Mouse (Mus musculus) limb, embryonic 10.5 days (tissue): ENCODE measurements around the gene Best1. TPM values are rescaled to one million over a fixed set of nuclear protein-coding genes. Genes with fewer than 3 reads are reported as not detected.

Source experiments
- DNase-seq: peaks from one replicate; pipeline ENCODE4 v3.0.0-alpha.2; 2017; ENCODE audit warnings: low spot score
- H3K27ac ChIP-seq: fragments of 300-500 bp; sonication (generic); 2 replicates; pipeline ENCODE4 v1.5.1; 2016; ENCODE audit warnings: mild to moderate bottlenecking
- H3K27me3 ChIP-seq: fragments of 300-500 bp; sonication (generic); 2 replicates; pipeline ENCODE4 v1.6.1; 2016; ENCODE audit warnings: low read depth, mild to moderate bottlenecking; ENCODE audit not compliant: poor library complexity, severe bottlenecking
- H3K36me3 ChIP-seq: fragments of 300-500 bp; sonication (generic); 2 replicates; pipeline ENCODE4 v1.6.1; 2016; ENCODE audit warnings: mild to moderate bottlenecking, moderate library complexity
- H3K4me1 ChIP-seq: fragments of 300-500 bp; sonication (generic); 2 replicates; pipeline ENCODE4 v1.6.1; 2016
- H3K4me3 ChIP-seq: fragments of 300-500 bp; sonication (generic); 2 replicates; pipeline ENCODE4 v1.5.1; 2016; ENCODE audit warnings: mild to moderate bottlenecking, moderate library complexity
- H3K9me3 ChIP-seq: fragments of 300-500 bp; sonication (generic); replicated peaks from 2 replicates; pipeline ENCODE4 v1.6.1; 2016; ENCODE audit warnings: mild to moderate bottlenecking
- WGBS: fragments of 180-500 bp; shearing (Covaris S2); methylation state at CpG from one replicate; pipeline ENCODE4 v1.1.7; 2016; 5-methylcytosine and 5-hydroxymethylcytosine counted together
- polyA plus RNA-seq: library from polyadenylated mRNA; unstranded; fragments of >200 nt; fragmentation: Nextera tagmentation; extraction: Ambion mirVana; gene quantifications from 2 replicates; pipeline ENCODE4 v1.2.1, GENCODE M21; 2016

Best1 gene
- polyA plus RNA-seq, 1 experiment from 2014 or later = 2.3 TPM

DNA sequence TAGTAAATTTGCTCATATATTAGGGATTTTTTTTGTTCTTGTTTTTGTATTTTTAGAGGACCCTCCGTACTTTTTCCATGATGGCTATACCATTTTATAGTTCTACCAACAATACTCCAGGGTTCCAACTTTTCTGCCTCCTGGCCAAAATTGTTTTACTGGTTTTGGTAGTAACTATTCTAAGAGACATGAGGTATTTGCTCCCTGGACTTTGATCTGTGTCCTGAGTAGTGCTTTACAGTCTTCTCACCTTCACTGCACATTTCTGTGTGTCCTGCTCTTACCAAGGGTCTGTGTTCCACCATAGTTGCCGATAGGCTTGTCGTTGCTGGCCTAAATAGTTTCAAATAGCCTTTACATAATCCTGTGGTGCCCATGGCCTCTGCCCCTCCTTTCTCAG is 36.9 kb upstream of the Best1 start:
- no peak for DNase-seq
- Histone ChIP-seq H3K27ac (no peak overlapping the region), H3K4me1 (peaks cover 28% of the 10 kb centered on the region), H3K4me3 (no peak overlapping the region), H3K36me3 (peaks cover 13% of the 10 kb centered on the region; the same call in 1 of the 2 replicates), H3K27me3 (peaks cover 32% of the 10 kb centered on the region), H3K9me3 (no peaks in the 10 kb centered on the region)
- WGBS = 89% methylated on average over 3 of the region's 3 CpGs

DNA sequence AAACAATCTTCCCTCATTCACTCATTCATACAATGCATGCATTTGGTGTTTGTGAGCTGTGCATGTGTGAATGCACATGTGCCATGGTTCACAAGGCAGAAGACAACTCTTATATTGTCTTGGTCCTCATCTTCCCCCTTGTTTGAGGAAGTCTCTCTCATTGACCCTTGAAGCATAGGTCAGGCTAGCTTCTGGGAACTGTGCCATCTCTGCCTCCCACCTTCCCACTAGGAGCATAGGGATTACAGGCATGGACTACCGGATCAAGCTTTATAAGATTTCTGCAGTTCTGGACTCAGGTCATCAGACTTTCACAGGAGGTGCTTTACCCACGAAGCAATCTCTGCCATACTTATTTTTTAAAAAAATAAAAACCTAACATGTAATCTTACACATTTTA is 36.1 kb upstream of the Best1 start:
- Histone ChIP-seq H3K27ac (no peak overlapping the region), H3K4me3 (no peak overlapping the region), H3K4me1 (peaks cover 28% of the 10 kb centered on the region), H3K36me3 (peaks cover 19% of the 10 kb centered on the region), H3K27me3 (peaks cover 28% of the 10 kb centered on the region), H3K9me3 (no peaks in the 10 kb centered on the region)
- 75% methylated on average over 2 of the region's 2 CpGs for WGBS
- no peak for DNase-seq

DNA sequence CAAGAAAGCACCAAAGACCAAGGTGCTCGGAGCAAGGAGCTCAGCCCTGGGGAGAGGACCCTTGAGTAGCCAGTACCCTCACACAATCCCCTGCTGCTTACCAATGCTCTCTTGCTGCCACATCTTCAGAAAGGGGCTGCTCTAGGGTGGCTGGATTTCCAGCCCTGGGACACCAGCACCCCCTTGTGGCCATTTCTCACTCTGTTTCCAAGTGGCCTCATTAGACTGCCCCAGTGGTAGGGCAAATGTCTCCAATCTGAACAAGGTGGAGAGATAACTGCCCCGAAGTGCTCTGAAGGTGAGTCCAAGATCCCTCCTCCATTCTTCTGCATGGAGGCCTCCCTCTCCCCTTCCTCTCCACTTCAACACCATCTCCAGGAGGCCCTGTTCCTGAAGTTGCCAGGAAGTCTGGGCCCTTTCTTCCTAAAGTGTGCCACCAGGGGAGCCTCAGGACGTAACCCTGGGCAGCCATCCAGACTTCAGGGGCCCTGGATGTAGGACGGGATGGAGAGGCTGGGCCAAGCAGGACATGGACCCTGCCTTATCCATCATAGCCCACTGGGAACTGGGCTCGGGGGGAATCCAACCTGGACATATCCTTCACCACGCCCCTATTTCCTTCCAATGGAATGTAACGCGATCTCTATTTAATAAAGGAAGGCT is 33.5 kb upstream of the Best1 start:
- H3K36me3 ChIP-seq = peaks cover 34% of the 10 kb centered on the region
- H3K9me3 ChIP-seq = no peaks in the 10 kb centered on the region
- 61% methylated on average over 8 of the region's 8 CpGs for WGBS
- DNase-seq = peak; percentile 87
- no peak overlapping the region for H3K4me3 ChIP-seq
- peaks cover 9% of the 10 kb centered on the region for H3K27me3 ChIP-seq
- H3K27ac ChIP-seq = peak overlapping the region; percentile 4; the same call in 1 of the 2 replicates
- H3K4me1 ChIP-seq = peaks cover 11% of the 10 kb centered on the region; the same call in 1 of the 2 replicates

DNA sequence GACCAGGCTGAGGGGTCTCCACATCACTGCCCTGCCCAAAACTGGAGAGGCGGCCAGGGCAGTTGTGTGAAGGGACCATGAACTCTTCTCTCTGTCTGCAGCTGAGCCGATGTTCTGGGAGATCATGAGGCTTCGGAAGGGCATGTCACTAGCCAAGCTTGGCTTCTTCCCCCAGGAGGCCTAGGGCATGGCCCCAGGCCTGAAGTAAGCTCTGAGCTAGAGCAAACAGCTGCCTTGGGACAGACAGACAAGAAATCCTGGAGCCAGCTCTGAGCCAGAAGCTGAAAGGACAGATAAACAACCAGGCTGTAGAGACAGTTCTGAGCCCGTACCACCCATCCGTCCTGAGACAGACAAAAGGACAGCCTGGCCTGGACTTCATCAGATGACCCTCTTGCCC is 32.9 kb upstream of the Best1 start:
- Histone ChIP-seq H3K9me3 (no peaks in the 10 kb centered on the region), H3K4me3 (no peak overlapping the region), H3K4me1 (peaks cover 11% of the 10 kb centered on the region; the same call in 1 of the 2 replicates), H3K27ac (peak overlapping the region; percentile 22; the same call in 1 of the 2 replicates), H3K27me3 (peaks cover 4% of the 10 kb centered on the region; the same call in 1 of the 2 replicates), H3K36me3 (peaks cover 40% of the 10 kb centered on the region)
- DNase-seq = no peak
- WGBS = 93% methylated on average over 5 of the region's 5 CpGs

DNA sequence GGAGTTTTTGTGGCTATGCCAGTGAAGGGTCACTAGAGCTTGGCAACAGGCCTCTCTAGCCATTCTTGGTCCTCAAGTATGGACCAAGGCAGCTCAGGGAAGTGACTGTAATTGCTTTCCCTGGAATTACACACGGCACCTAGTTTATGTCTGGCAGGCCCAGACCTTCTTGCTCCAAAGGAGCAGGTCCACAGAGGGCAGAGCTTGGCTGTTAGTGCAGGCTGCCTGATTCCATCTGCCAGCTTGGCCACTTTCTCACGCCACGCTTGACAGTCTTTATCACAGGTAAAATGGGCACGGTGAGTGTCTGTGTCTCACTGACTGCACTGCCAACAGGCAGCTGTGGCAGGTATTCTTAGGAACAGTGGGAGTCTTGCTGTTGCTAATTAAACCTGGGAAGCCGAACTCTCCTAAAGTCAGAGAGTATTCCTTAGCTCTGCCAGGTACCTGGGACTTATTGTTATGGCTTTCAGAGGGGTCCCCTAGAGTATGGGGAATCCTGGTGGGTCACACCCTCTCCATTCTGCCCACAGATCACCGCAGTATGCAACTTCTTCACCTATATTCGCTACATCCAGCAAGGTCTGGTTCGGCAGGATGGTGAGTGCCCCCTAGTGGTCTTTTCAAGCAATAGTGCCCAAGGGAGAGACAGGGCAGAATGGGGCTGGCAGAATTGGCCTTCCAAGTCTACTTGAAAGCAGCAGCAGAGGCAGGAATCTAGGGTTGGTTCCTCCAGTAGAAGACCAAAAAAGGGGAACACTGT is 32.0 kb upstream of the Best1 start:
- peak; percentile 70 for DNase-seq
- no peaks in the 10 kb centered on the region for H3K9me3 ChIP-seq
- peaks cover 48% of the 10 kb centered on the region for H3K36me3 ChIP-seq
- H3K4me1 ChIP-seq = peaks cover 11% of the 10 kb centered on the region; the same call in 1 of the 2 replicates
- H3K27me3 ChIP-seq = no peaks in the 10 kb centered on the region
- no peak overlapping the region for H3K27ac ChIP-seq
- no peak overlapping the region for H3K4me3 ChIP-seq
- WGBS = 43% methylated on average over 8 of the region's 8 CpGs

DNA sequence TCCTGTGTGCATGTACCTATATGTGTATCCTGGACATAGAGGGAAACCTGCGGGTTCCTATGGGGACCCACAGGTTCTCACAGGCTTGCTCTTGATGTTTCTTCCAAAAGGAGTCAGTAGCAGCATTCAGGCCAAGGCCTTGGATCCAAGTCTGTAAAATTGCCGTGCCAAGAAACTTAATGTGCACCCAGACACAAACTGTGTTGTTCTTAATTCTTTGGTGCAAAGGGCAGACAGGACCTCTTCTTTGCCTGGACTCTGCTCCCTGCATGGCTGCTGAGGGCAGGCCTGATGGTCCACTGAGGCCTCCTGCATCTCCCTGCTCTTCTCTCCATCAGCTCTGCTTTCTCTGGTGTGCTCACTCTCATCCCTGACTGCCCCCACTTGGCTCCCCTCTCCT is 28.3 kb upstream of the Best1 start:
- WGBS = 95% methylated on average over 2 of the region's 2 CpGs
- Histone ChIP-seq H3K27me3 (no peaks in the 10 kb centered on the region), H3K4me1 (peaks cover 20% of the 10 kb centered on the region), H3K27ac (no peak overlapping the region), H3K9me3 (no peaks in the 10 kb centered on the region), H3K4me3 (no peak overlapping the region), H3K36me3 (peaks cover 66% of the 10 kb centered on the region)
- DNase-seq = no peak

DNA sequence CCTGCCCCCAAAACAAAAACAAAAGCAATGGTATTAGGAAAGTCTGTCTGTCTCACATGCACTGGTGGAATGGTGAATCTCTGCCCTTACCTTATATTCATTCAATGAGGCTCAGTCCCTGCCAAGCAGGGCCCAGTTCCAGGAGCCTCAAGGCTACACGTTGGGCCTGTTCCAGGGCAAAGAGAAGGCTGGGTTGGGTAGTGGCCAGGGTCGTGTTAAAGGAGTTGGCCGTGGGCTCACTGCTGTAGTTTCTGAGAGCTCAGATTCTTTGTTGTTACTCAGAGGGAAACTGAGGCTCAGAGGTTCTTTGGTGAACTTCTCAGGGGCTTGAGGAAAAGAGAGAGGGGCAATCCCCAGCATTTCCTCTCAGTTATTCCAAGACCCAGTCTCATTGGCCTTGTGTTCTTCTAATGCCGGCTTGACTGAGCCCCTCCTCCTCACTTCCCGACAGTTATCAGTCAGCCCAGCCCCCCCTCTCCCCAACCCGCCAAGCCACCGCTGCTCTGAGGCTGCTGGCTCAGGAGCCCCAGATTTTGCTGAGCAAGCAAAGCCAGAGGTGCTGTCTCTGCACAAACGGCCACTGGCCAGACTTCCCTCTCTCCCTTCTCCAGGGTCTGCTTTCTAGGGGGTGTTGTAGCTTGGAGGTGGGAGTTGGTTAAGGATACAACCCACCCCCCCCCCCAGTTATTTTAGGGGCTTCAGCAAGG is 23.9 kb upstream of the Best1 start:
- no peak for DNase-seq
- H3K9me3 ChIP-seq = no peaks in the 10 kb centered on the region
- no peak overlapping the region for H3K4me3 ChIP-seq
- 29% methylated on average over 8 of the region's 8 CpGs for WGBS
- peaks cover 42% of the 10 kb centered on the region for H3K4me1 ChIP-seq
- H3K36me3 ChIP-seq = peaks cover 42% of the 10 kb centered on the region
- H3K27me3 ChIP-seq = no peaks in the 10 kb centered on the region
- H3K27ac ChIP-seq = peak overlapping the region; percentile 76

DNA sequence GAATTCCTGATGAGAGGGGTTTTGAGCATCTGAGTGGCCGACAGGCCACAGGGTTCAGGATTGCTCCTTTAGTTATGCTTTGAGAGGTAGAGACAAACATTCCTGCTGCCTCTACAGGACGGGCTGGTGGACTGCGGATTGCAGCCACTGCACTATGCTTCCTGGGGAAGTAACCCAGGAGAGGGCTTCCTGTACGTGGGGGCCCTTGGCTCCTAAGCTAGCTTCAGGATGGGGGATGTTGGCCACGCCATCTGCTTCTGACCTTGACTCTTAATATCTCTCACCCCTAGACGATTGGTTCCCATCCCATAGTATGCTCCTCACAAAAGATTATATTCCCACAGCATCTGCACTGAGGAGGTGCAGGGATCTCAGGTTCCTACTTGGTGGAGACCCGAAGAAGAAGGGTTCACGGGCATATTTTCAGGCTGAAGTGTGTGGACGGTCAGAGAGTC is 21.9 kb upstream of the Best1 start:
- Histone ChIP-seq H3K27ac (peak overlapping the region; percentile 66), H3K4me3 (no peak overlapping the region), H3K9me3 (no peaks in the 10 kb centered on the region), H3K36me3 (peaks cover 24% of the 10 kb centered on the region), H3K27me3 (no peaks in the 10 kb centered on the region; the same call in 1 of the 2 replicates), H3K4me1 (peaks cover 59% of the 10 kb centered on the region)
- 72% methylated on average over 9 of the region's 9 CpGs for WGBS
- no peak for DNase-seq

DNA sequence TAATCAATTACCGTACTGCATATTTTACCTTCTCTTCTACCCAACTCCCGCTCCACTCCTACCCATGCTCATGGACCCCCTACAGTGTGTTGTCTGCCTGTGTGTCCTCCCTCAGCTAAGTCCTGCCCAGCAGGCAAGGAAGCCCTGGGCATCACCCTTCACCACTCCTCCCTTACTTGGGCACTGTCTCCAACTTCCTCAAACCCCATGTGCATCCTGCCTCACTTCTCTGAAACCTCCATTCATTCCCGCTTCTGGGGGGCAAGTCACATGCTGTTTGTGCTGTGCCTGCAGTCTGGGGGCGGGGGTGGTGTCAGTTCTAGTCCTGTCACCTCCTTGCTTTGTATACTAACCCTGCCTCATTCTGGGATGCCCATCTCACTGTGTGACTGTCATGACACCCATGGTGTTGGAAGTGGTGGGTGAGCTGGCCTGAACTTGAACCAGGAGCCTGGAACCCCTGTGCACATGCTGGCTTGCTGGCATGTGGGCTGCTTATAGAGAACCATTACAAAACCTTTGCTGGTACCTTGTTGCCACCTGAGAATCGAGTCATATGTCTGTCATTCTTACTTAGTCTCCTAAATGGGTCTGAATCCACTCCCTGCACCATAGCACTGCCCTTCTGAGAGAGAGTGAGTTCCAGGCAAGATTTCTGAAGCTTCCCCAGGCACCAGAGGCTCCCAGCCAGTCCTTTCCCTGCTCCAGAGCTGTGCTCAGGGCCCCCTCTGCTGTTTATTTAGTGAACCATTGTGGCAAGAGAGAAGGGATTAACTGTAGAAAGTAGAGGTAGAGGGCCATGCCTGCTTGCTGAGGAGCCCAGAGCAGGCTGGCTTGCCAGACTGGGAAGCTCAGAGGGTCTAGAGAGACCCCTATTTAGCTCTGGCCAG is 21.2 kb upstream of the Best1 start:
- no peaks in the 10 kb centered on the region for H3K9me3 ChIP-seq
- 75% methylated on average over 5 of the region's 5 CpGs for WGBS
- peak overlapping the region; percentile 66 for H3K27ac ChIP-seq
- H3K4me3 ChIP-seq = no peak overlapping the region
- H3K36me3 ChIP-seq = peaks cover 17% of the 10 kb centered on the region
- H3K4me1 ChIP-seq = peaks cover 66% of the 10 kb centered on the region
- no peak for DNase-seq
- H3K27me3 ChIP-seq = no peaks in the 10 kb centered on the region; the same call in 1 of the 2 replicates

DNA sequence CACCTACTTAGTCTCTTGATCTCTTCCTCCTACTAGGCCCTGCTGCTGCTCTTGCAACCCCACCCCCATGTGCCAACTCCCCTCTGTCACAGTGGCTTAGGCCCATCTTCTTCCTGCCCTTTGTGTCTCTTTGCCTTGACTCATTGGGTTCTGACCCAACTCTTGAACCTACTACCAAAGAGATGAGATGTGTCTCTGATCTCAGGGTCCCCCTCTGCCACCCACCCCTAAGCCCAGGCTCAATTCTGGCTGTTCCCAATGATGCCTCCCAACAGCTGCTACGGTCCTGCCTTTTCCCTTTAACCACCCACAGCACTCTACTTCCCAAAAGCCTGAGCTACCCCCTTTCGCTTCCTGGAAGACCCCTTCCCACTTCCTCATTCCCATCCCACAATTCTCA is 20.5 kb upstream of the Best1 start:
- no peak for DNase-seq
- peaks cover 72% of the 10 kb centered on the region for H3K4me1 ChIP-seq
- peak overlapping the region; percentile 66 for H3K27ac ChIP-seq
- no peaks in the 10 kb centered on the region; the same call in 1 of the 2 replicates for H3K27me3 ChIP-seq
- peaks cover 11% of the 10 kb centered on the region for H3K36me3 ChIP-seq
- no peaks in the 10 kb centered on the region for H3K9me3 ChIP-seq
- WGBS = 84% methylated on average over 2 of the region's 2 CpGs
- no peak overlapping the region for H3K4me3 ChIP-seq

DNA sequence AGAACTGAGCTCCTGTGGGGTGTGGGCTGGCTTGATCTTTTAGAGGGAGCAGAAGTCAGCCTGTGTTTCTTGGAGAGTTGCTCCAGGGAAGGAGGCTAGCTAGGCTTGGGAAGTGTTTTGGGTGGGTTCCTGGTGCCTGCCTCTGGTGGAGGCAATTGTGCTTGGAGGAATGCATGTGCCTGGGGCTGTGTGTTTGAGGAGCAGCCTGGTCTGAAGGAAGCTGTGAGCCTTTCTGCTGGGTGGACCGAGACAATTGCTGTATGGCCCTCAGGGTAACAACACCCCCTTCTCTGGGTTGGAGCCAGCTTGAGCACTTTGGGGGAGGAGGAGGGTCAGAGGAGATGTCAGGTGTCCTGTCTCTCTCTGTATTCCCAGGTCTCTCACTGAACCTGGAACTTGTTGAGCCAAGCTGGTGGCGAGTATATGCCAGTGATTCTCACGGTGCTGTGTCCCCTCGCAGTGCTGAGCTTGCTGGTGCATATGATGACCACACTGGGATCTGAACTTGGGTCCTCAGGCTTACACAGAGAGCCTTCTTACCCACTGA is 17.9 kb upstream of the Best1 start:
- Histone ChIP-seq H3K36me3 (0 out of 2 replicates have a peak, but pooled peaks cover 2% of the 10 kb centered on the region), H3K4me1 (peaks cover 75% of the 10 kb centered on the region), H3K27ac (peak overlapping the region; percentile 93), H3K9me3 (no peaks in the 10 kb centered on the region), H3K27me3 (no peaks in the 10 kb centered on the region; the same call in 1 of the 2 replicates), H3K4me3 (peak overlapping the region; percentile 72)
- DNase-seq = no peak
- WGBS = 64% methylated on average over 4 of the region's 4 CpGs

DNA sequence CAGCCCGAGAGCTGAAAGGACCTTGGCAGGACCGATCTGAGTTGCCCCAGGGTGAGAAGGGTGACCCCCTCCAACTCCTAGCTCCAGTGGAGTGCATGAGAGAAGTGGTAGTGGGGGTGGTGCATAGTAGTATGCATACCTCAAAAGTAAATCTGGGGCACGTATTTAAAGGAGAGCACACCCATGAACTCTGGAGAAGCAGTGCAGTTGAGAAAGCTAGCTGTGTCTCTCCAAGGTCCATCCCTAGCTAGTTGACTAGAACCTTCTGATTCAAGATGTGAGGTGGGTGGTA is 17.0 kb upstream of the Best1 start:
- Histone ChIP-seq H3K36me3 (no peaks in the 10 kb centered on the region), H3K4me3 (peak overlapping the region; percentile 72), H3K4me1 (peaks cover 79% of the 10 kb centered on the region), H3K27me3 (no peaks in the 10 kb centered on the region; the same call in 1 of the 2 replicates), H3K27ac (peak overlapping the region; percentile 93), H3K9me3 (no peaks in the 10 kb centered on the region)
- DNase-seq = no peak
- WGBS = 6% methylated on average over 3 of the region's 3 CpGs
